Comparison of ENCODE assay signal across 10 mouse cellular contexts in genomic region chr2:157840641-157841078, GRCm38 (mm10).
DNase-seq lines count a peak whose midpoint lies in the region; ATAC-seq and TF ChIP-seq lines count a peak whose summit lies in the region.
"Had no signal": no experiment of that assay in that cellular context is flagged by ENCODE, and none has a peak within 500 bp of the region (broad histone marks: within the 10 kb centered on the region; RNA-seq: fewer than 3 reads in every experiment).

No protein-coding gene starts in this region.

- H3K9me3 ChIP-seq in hindbrain, embryonic 16.5 days (ENCODE audit: control insufficient read depth, low read length): no peaks in the 10 kb centered on the region
- H3K9me3 ChIP-seq: heart, embryonic 13.5 days had no signal

- no peaks in the 10 kb centered on the region for H3K27me3 ChIP-seq in hindbrain, embryonic 16.5 days (replicated peaks; ENCODE audit: control insufficient read depth, insufficient read depth, low read length)
- H3K27me3 ChIP-seq in splenic B cell, adult 2 months (ENCODE audit: control insufficient read depth, insufficient read depth, low read length, poor library complexity, severe bottlenecking): no peaks in the 10 kb centered on the region
- H3K27me3 ChIP-seq: heart, embryonic 13.5 days had no signal

- H3K4me3 ChIP-seq in hindbrain, embryonic 16.5 days (ENCODE audit: low read length): no peak overlapping the region
- H3K4me3 ChIP-seq: erythroblast, embryonic 14.5 days; heart, embryonic 13.5 days had no signal

- no peak overlapping the region for H3K27ac ChIP-seq in hindbrain, embryonic 16.5 days (ENCODE audit: low read depth, low read length)
- H3K27ac ChIP-seq: heart, embryonic 13.5 days had no signal

- H3K9ac ChIP-seq in hindbrain, embryonic 16.5 days (ENCODE audit: low read depth, low read length): no peak overlapping the region
- H3K9ac ChIP-seq: heart, embryonic 13.5 days had no signal

- no peak for TF ChIP-seq CTCF in brain, embryonic 14.5 days (IDR thresholded peaks at IDR 0.05; ENCODE audit: borderline replicate concordance, extremely low read depth, insufficient read depth, insufficient read length)

- no peak for TF ChIP-seq POLR2A in brain, embryonic 14.5 days (IDR thresholded peaks at IDR 0.05; ENCODE audit: borderline replicate concordance, extremely low read depth, insufficient read depth, insufficient read length, poor library complexity, severe bottlenecking)

- H3K4me1 ChIP-seq in hindbrain, embryonic 16.5 days (ENCODE audit: control insufficient read depth, insufficient read depth, low read depth, low read length): peaks cover 7% of the 10 kb centered on the region

- intact Hi-C loops in left cerebral cortex, postnatal 4 days (cut with DNase I): no loop called here

- no peak overlapping the region for H3K4me2 ChIP-seq in hindbrain, embryonic 16.5 days (ENCODE audit: low read length)
- H3K4me2 ChIP-seq: heart, embryonic 13.5 days had no signal

- no peaks in the 10 kb centered on the region; the same call in 1 of the 2 replicates for H3K36me3 ChIP-seq in hindbrain, embryonic 16.5 days (ENCODE audit: control insufficient read depth, insufficient read depth, low read length)
- peaks cover 4% of the 10 kb centered on the region for H3K36me3 ChIP-seq in splenic B cell, adult 2 months (ENCODE audit: control insufficient read depth, insufficient read depth, low read length, poor library complexity, severe bottlenecking)

- DNase-seq in right cerebral cortex, postnatal 10 days (ENCODE audit: low spot score in 2 of 2): peak; percentile 17 to 20
- no peak for DNase-seq in right cerebral cortex, postnatal 36 days (ENCODE audit: low spot score in 2 of 2)
- DNase-seq in brain, embryonic 14.5 days (ENCODE audit: low read depth): peak; percentile 70
- peak; percentile 37 for DNase-seq in splenic B cell, adult 2 months (ENCODE audit: low read depth, low spot score)
- no peak for DNase-seq in left cerebral cortex, postnatal 4 days
- no peak for DNase-seq in yolk sac, embryonic 10.5 days (ENCODE audit: low spot score)
- DNase-seq: thymus, postnatal 4 days had no signal

- ATAC-seq in hindbrain, embryonic 16.5 days: 0 out of 2 replicates have a peak, but pooled peaks have one; percentile 35

Comparison
In these comparisons a context has a peak if more than half of its experiments do, and no peak if none do; other contexts are left out.
1. DNase-seq: peak in right cerebral cortex, postnatal 10 days (2 of 2), brain, embryonic 14.5 days (single experiment) and splenic B cell, adult 2 months (single experiment); none in right cerebral cortex, postnatal 36 days (0 of 2), left cerebral cortex, postnatal 4 days (single experiment) and yolk sac, embryonic 10.5 days (single experiment).